Mouse (Mus musculus): Measurements from ENCODE around the gene Nod2. TPM values are rescaled to one million over a fixed set of nuclear protein-coding genes. Genes with fewer than 3 reads are reported as not detected.
A peak's percentile ranks its signal among the peaks of the same experiment; 100 is the strongest.

The Nod2 gene
- total and polyA plus RNA-seq, 3 experiments: 0.22 to 0.50 TPM; not detected in 1

GRCm38 (mm10) chr8:88664121-88664520 lies 17.0 kb downstream of the Nod2 start:
- Histone ChIP-seq H3K27ac (ENCODE audit: control insufficient read depth, low read depth, low read length) (no peak overlapping the region), H3K9me3 (replicated peaks; ENCODE audit: insufficient read depth, low read length) (no peaks in the 10 kb centered on the region), H3K79me2 (ENCODE audit: control insufficient read depth, insufficient read depth, low read length, poor library complexity) (no peaks in the 10 kb centered on the region), H3K36me3 (ENCODE audit: control insufficient read depth in 1 of 2, insufficient read depth in 2 of 2, low read length in 2 of 2) (peaks cover 0 to 28% of the 10 kb centered on the region in 2 experiments; a peak in 2 of 4 replicates), H3K4me3 (ENCODE audit: control insufficient read depth in 1 of 2, insufficient read depth in 1 of 2, low read depth in 2 of 2, low read length in 2 of 2) (no peak overlapping the region), H3K9ac (ENCODE audit: control insufficient read depth, low read depth, low read length, poor library complexity, severe bottlenecking) (no peak overlapping the region), H3K4me1 (ENCODE audit: control insufficient read depth in 1 of 2, insufficient read depth in 2 of 2, low read length in 2 of 2) (peaks cover 43 to 45% of the 10 kb centered on the region in 2 experiments), H3K27me3 (ENCODE audit: control insufficient read depth in 1 of 2, insufficient read depth in 2 of 2, low read length in 2 of 2) (no peaks in the 10 kb centered on the region)
- no peak for TF ChIP-seq RCOR1 (IDR thresholded peaks at IDR 0.05; ENCODE audit: low read depth, low read length)
- no peak for TF ChIP-seq POLR2AphosphoS5 (IDR thresholded peaks at IDR 0.05; ENCODE audit: borderline replicate concordance, low read depth, low read length)
- no peak for TF ChIP-seq GATA1 (IDR thresholded peaks at IDR 0.05; ENCODE audit: low read depth, low read length)
- no peak for TF ChIP-seq MAFK (IDR thresholded peaks at IDR 0.05; ENCODE audit: borderline replicate concordance, low read depth, low read length)
- no peak for TF ChIP-seq ZKSCAN1 (IDR thresholded peaks at IDR 0.05; ENCODE audit: low read depth, low read length)
- no peak for DNase-seq (ENCODE audit: low read depth, low spot score)

GRCm38 (mm10) chr8:88664947-88665346 lies 17.8 kb downstream of the Nod2 start:
- DNase-seq (ENCODE audit: low read depth, low spot score): no peak

GRCm38 (mm10) chr8:88666435-88666834 lies 19.3 kb downstream of the Nod2 start:
- Histone ChIP-seq H3K27ac (ENCODE audit: control insufficient read depth, low read depth, low read length) (peak overlapping the region; percentile 83), H3K4me3 (ENCODE audit: control insufficient read depth in 1 of 2, insufficient read depth in 1 of 2, low read depth in 2 of 2, low read length in 2 of 2) (peak overlapping the region in 1 of 2 experiments; percentile 1; a peak in 1 of 4 replicates), H3K27me3 (ENCODE audit: control insufficient read depth in 1 of 2, insufficient read depth in 2 of 2, low read length in 2 of 2) (no peaks in the 10 kb centered on the region), H3K9me3 (replicated peaks; ENCODE audit: insufficient read depth, low read length) (no peaks in the 10 kb centered on the region), H3K36me3 (ENCODE audit: control insufficient read depth in 1 of 2, insufficient read depth in 2 of 2, low read length in 2 of 2) (peaks cover 0 to 28% of the 10 kb centered on the region in 2 experiments; a peak in 2 of 4 replicates), H3K4me1 (ENCODE audit: control insufficient read depth in 1 of 2, insufficient read depth in 2 of 2, low read length in 2 of 2) (peaks cover 52% of the 10 kb centered on the region in 2 experiments), H3K79me2 (ENCODE audit: control insufficient read depth, insufficient read depth, low read length, poor library complexity) (no peaks in the 10 kb centered on the region), H3K9ac (ENCODE audit: control insufficient read depth, low read depth, low read length, poor library complexity, severe bottlenecking) (0 out of 2 replicates have a peak overlapping the region, but pooled peaks have one; percentile 13)
- peak; percentile 91 for DNase-seq (ENCODE audit: low read depth, low spot score)
- no peak for TF ChIP-seq CHD1 (IDR thresholded peaks at IDR 0.05; ENCODE audit: low read depth, low read length)
- TF ChIP-seq TCF12 (IDR thresholded peaks at IDR 0.05; ENCODE audit: low read depth, low read length): peak; percentile 69
- peak; percentile 43; the same call in 1 of the 2 replicates for TF ChIP-seq NELFE (IDR thresholded peaks at IDR 0.05; ENCODE audit: low read depth, low read length)
- TF ChIP-seq POLR2A (IDR thresholded peaks at IDR 0.05; ENCODE audit: control insufficient read depth in 1 of 2, insufficient read depth in 1 of 2, low read depth in 1 of 2, low read length in 2 of 2, poor library complexity in 1 of 2): peak in 1 of 2 experiments; percentile 45; a peak in 1 of 4 replicates
- no peak for TF ChIP-seq ZC3H11A (IDR thresholded peaks at IDR 0.05; ENCODE audit: low read depth, low read length)
- TF ChIP-seq POLR2AphosphoS2 (IDR thresholded peaks at IDR 0.05; ENCODE audit: low read length): 0 out of 2 replicates have a peak, but pooled peaks have one; percentile 45
- TF ChIP-seq RAD21 (IDR thresholded peaks at IDR 0.05; ENCODE audit: low read depth, low read length): no peak
- peak; percentile 11; the same call in 1 of the 2 replicates for TF ChIP-seq CHD2 (IDR thresholded peaks at IDR 0.05; ENCODE audit: low read length)
- TF ChIP-seq ETS1 (IDR thresholded peaks at IDR 0.05; ENCODE audit: low read depth, low read length): peak; percentile 86
- TF ChIP-seq ELF1 (IDR thresholded peaks at IDR 0.05; ENCODE audit: low read depth, low read length): peak; percentile 36; the same call in 1 of the 2 replicates
- peak; percentile 79 for TF ChIP-seq MAZ (IDR thresholded peaks at IDR 0.05; ENCODE audit: low read depth, low read length)
- TF ChIP-seq UBTF (IDR thresholded peaks at IDR 0.05; ENCODE audit: borderline replicate concordance, insufficient read depth, low read depth, low read length): no peak
- TF ChIP-seq TBP (IDR thresholded peaks at IDR 0.05; ENCODE audit: low read depth, low read length): peak; percentile 80
- no peak; the same call in 1 of the 2 replicates for TF ChIP-seq RCOR1 (IDR thresholded peaks at IDR 0.05; ENCODE audit: low read depth, low read length)
- TF ChIP-seq MAX (IDR thresholded peaks at IDR 0.05; ENCODE audit: low read length): peak; percentile 44; the same call in 1 of the 2 replicates
- peak; percentile 83 to 93 for TF ChIP-seq EP300 (IDR thresholded peaks at IDR 0.05; ENCODE audit: low read depth in 1 of 2, low read length in 2 of 2)
- peak; percentile 13 for TF ChIP-seq ZMIZ1 (IDR thresholded peaks at IDR 0.05; ENCODE audit: low read depth, low read length)
- peak; percentile 49; the same call in 1 of the 2 replicates for TF ChIP-seq HCFC1 (IDR thresholded peaks at IDR 0.05; ENCODE audit: low read depth, low read length)
- TF ChIP-seq CTCF (IDR thresholded peaks at IDR 0.05 in 2 of 3, conservative IDR thresholded peaks at IDR 0.05 in 1 of 3; ENCODE audit: control insufficient read depth in 1 of 3, insufficient read depth in 1 of 3, low read depth in 2 of 3, low read length in 3 of 3, poor library complexity in 1 of 3, severe bottlenecking in 1 of 3): no peak

More at GRCm38 (mm10) chr8:88664947-88665346, 17.8 kb downstream of the Nod2 start:
- Histone ChIP-seq H3K27ac (ENCODE audit: control insufficient read depth, low read depth, low read length) (no peak overlapping the region), H3K36me3 (ENCODE audit: control insufficient read depth in 1 of 2, insufficient read depth in 2 of 2, low read length in 2 of 2) (peaks cover 0 to 28% of the 10 kb centered on the region in 2 experiments; a peak in 2 of 4 replicates), H3K79me2 (ENCODE audit: control insufficient read depth, insufficient read depth, low read length, poor library complexity) (no peaks in the 10 kb centered on the region), H3K9me3 (replicated peaks; ENCODE audit: insufficient read depth, low read length) (no peaks in the 10 kb centered on the region), H3K9ac (ENCODE audit: control insufficient read depth, low read depth, low read length, poor library complexity, severe bottlenecking) (no peak overlapping the region), H3K27me3 (ENCODE audit: control insufficient read depth in 1 of 2, insufficient read depth in 2 of 2, low read length in 2 of 2) (no peaks in the 10 kb centered on the region), H3K4me1 (ENCODE audit: control insufficient read depth in 1 of 2, insufficient read depth in 2 of 2, low read length in 2 of 2) (peaks cover 48 to 51% of the 10 kb centered on the region in 2 experiments), H3K4me3 (ENCODE audit: control insufficient read depth in 1 of 2, insufficient read depth in 1 of 2, low read depth in 2 of 2, low read length in 2 of 2) (no peak overlapping the region)
- TF ChIP-seq MYB (IDR thresholded peaks at IDR 0.05; ENCODE audit: low read depth, low read length) (no peak), NELFE (IDR thresholded peaks at IDR 0.05; ENCODE audit: low read depth, low read length) (no peak), MEF2A (IDR thresholded peaks at IDR 0.05; ENCODE audit: extremely low read depth, insufficient replicate concordance, low read depth, low read length, poor library complexity, severe bottlenecking) (no peak), TCF12 (IDR thresholded peaks at IDR 0.05; ENCODE audit: low read depth, low read length) (no peak), MXI1 (IDR thresholded peaks at IDR 0.05; ENCODE audit: low read depth, low read length) (no peak), TAL1 (IDR thresholded peaks at IDR 0.05; ENCODE audit: low read length) (no peak), RCOR1 (IDR thresholded peaks at IDR 0.05; ENCODE audit: low read depth, low read length) (no peak), NRF1 (IDR thresholded peaks at IDR 0.05; ENCODE audit: insufficient read depth, low read depth, low read length, poor library complexity, severe bottlenecking) (no peak)
